Mouse (Mus musculus) T-helper 2 cell (primary cell): ENCODE data around the gene Ly6g5b.

Source experiments
- in situ Hi-C: fragments of 300-600 bp; cut with MboI, MseI; formaldehyde crosslinking; loops from one replicate; pipeline ENCODE4 v1.15.1; 2025; ENCODE audit warnings: high pct_unique_total_duplicates

Gene Ly6g5b

DNA sequence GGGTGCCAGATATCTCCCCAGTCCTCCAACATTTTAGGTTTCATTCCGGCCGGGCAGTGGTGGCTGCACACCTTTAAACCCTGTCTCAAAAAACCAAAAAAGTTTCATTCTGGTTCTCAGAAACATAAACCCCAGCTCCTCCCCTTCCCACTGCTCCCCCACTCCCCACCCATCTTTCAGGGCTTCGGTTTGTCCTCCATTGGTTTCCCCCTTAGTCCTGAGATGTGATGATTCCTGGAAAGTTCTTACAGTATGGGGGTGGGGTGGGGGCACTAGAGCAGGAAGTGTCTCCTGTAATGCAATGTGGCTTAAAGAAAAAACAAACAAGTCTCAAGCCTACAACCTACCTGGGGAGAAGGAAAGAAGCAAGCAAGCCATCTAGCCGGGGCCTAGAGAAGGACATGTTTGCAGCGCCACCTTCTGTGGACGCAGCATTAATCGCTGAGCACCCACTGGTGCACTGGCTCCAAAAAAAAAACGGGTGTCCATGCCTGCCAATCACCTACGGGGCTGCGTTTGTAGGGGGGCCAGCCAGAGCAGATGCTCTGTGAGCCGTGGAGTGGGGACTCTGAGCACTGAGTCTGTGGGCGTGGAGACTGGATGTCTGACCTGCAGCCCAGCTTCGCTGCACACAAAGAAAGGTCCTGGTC lies 9.4 kb downstream of the Ly6g5b start:
- in situ Hi-C loops, result no loop called here

DNA sequence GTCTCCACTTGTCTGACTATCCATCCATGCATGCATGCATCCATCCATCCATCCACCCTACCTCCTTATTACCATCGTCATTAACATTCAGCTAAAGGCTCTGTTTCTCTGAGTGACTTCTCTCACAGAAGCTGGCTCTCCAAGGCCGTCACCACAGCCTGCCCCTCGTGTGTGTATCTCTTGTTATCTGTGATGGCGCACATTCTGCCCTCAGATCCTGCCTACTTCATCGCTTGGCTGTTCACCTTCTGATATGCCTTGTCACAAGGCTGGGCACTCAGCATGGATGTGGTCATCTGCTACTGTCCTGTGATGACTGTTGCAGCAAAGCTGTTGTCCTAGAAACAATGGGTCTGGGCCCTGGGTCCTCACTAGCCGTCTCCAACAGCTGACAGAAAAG lies 10.5 kb downstream of the Ly6g5b start:
- in situ Hi-C loops, result loop anchor here (5.0 kb wide), 1 partner anchor 72 kb away; no protein-coding TSS in a partner anchor

DNA sequence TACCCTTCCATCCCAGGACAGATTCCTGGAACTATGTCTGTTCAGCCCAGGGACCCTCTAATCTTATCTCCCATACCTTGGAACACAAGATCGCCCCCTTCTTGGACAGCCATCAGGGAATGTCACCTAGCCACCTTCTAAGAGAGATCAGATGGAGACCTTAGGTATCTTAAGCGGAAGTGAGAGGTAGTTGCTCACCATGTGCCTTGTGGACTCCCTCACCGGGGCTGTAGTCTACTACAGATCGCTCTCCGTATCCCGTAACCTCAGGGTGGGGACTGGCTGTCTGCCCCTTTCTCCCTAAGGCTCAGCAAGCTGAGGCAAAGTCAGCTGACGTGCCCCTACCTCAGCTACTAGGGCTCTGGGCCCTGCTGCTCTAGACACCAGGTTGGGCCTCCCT lies 11.1 kb downstream of the Ly6g5b start:
- in situ Hi-C loops, result loop anchor here (5.0 kb wide), 1 partner anchor 72 kb away; no protein-coding TSS in a partner anchor

DNA sequence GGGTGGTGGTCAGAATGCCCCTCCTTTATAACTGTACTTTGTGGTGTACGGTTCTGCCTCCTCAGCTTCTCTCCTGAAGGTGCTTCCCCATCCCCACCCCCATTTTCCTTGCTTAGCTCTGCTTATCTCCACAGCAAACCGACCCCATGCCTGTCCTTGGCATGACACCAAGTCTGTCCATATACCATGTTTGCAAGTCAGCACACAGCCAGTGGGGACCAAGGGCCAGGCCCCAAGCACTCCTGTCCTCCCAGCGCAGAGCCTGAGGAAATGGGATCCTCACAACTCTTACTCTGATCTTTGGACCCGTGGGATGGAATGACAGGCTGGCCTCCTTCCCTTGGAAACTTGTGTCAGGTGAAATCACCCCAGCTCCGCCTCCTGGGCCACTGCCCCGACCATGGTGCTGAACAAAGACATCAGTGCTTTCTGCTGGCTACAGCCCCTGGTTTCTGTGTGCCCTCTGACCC lies 12.0 kb downstream of the Ly6g5b start:
- in situ Hi-C loops, result loop anchor here (5.0 kb wide), 1 partner anchor 71 kb away; no protein-coding TSS in a partner anchor

DNA sequence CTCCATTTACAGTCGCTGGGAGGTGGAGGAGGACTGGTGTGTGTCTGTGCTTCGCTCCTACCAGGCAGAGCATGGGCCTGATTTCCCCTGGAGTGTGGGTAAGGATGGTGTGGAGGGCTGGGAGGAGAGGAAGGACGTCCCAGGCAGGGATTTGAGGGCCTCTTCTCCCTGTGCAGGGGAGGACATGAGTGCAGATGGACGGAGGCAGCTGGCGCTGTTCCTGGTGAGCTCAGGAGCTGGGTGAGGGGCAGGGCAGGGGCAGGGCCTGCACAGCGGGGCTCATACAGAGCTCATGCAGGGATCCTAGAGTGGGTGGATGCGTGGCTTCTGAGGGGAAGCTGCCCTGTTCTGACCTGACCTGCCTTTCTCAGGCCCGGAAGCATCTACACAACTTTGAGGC lies 12.9 kb downstream of the Ly6g5b start:
- in situ Hi-C loops, result loop anchor here (5.0 kb wide), 1 partner anchor 70 kb away; no protein-coding TSS in a partner anchor

DNA sequence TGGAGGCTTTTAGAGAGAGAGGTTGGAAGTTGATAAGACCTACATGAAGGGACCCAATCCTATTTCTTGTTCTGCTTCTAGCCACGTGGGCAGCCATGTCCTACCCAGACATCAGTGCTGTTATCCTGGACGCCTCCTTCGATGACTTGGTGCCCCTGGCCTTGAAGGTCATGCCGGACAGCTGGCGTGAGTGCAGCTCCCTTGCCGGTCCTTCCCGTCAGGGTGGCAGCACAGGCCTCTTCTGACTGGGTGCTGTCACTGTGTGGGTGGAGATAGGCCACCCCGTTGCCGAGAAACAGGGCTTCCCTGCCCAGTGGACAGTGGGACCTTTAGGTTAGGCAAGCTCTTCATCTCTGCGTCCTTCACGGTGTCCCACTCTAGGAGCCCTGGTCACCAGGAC lies 14.1 kb downstream of the Ly6g5b start:
- in situ Hi-C loops, result loop anchor here (5.0 kb wide), 1 partner anchor 69 kb away; no protein-coding TSS in a partner anchor

DNA sequence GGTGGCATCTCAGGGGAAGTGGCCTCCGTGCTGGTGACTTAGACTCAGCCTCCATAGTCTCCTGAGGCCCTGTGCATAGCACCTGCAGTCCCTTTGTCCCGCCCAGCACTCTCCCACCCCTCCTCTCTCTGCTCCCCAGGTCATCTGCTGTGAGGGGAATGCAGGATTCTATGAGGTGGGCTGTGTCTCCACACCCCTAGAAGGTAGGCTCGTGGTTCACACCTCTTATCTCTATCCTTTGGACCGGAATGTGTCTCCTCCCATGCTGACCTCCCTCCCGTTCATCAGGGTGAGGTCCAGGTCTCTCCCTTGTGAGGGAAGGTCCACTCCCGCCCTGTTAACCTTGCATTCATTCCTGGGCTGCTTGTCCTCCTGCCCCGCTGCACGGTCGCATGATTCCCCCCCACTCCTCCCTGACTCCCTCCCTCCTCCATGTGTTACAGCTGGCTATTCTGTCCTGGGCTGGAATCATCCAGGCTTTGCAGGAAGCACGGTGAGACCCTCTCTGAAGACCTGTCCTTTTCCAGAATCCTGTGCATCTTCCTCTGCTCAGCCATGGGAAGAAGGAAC lies 14.9 kb downstream of the Ly6g5b start:
- in situ Hi-C loops, result loop anchor here (5.0 kb wide), 1 partner anchor 68 kb away; no protein-coding TSS in a partner anchor

DNA sequence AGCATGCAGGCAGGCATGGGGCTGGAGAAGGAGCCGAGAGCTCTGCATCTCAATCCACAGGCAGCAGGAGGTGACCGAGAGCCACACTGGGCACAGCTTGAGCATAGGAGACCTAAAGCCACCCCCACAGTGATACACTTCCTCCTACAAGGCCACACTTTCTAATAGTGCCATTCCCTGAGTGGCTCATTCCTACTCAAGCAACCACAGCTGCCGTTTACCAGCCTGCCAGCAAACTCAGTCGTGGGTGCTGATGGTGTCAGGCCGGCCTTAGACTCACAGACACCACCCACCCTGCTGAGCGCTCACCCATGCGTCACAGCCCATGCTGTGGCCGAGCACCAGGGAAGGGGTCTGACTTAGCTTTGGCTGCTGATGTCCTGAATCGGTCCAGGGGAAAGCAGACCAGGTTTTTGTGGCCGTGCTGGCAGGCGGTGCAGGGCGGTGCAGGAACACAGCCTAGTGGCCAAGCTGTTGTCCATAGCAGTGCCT lies 18.0 kb downstream of the Ly6g5b start:
- in situ Hi-C loops, result no loop called here

DNA sequence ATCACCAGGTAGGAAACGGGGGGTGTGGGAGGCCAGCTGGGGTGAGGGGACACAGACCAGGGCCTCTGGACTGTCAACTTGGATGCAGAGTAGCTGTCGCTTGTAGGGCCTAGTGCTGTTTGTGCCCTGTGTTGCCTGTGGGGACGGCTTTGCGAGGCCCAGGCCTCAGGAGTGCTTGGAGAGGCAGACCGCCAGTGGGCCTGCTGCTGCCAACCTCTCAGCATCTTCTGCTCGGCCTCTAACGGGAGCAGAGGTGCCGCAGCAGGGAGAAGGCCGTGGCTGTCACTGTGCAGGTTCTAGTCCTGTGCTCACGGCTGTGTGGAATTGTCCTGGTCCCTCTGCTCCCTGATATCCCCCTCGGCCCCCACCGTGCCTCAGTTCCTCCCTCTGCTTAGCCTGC lies 18.6 kb downstream of the Ly6g5b start:
- in situ Hi-C loops, result no loop called here

DNA sequence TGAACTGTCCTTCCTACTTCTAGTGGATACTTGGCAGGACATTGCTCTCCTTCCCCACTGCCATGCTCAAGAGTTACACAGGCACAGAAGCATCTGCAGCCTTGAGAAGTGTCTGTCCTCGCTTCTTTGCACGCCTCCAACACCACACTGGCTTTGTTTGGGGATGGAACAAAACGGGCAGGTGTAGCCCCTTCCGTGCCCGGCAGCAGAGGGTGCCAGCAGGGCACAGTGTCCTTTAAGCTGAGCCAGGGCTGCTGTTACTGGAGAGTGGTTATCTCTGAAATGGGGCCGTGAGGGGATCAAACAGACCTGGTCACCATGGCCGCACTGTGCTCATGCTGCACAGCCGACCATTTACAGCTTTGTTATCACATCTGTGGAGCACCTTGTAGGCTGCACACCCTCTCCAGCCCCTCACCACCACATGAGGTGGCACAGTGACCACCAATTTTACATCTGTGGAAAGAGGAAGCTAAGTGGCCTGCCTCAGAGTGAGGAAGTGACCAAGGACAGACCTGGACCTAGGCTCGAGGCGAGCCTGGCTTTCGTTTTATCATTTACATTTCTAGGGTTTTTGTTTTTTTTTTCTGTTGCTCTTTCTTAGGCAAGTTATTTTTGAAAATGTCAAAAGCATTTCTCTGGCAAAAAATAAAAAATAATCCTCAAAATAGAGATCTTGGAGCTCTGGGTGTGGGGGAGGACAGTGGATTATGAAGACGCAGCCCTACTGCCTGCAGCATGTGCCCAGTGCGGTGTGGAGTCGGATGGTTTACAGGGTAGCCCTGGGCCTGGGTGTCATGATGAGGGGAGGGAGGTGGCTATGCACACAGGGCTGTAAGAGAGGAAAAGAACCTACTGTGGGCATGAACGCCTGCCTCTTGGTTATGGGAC lies 20.5 kb downstream of the Ly6g5b start:
- in situ Hi-C loops, result no loop called here

DNA sequence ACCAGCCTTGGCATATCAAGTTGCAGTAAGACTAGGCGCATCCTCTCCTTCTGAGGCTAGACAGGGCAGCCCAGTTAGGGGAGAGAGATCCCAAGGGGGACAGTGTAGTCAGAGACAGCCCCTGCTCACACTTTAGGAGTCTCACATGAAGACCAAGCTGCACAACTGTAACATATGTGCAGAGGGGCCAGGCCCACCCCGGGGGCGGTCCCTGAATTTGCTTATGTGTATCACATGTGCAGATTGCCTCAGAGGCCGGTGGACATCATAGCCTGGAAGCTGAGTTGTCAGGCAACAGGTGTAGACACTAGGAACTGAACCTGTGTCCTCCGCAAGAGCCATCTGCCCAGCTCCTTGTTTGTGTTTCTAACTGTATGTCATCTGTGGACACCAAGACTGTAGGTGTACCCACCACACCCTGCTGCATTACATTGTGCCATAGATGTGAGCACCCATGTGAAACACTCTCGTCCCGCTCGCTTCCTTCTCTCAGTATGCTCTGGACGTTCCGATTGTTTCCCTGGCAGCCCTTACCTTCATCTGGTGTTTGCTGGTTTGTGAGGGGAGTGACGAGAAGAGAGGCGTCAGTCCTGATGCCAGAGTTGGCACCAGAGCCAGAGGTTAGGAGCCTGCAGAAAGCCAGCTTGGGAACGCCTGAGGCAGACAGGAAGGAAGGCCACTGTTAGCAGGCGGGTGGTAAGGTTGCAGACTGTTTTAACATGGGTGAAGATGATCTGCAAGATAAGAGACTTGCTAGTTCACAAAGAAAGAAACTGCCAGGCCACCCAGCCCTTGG lies 22.6 kb downstream of the Ly6g5b start:
- in situ Hi-C loops, result no loop called here

DNA sequence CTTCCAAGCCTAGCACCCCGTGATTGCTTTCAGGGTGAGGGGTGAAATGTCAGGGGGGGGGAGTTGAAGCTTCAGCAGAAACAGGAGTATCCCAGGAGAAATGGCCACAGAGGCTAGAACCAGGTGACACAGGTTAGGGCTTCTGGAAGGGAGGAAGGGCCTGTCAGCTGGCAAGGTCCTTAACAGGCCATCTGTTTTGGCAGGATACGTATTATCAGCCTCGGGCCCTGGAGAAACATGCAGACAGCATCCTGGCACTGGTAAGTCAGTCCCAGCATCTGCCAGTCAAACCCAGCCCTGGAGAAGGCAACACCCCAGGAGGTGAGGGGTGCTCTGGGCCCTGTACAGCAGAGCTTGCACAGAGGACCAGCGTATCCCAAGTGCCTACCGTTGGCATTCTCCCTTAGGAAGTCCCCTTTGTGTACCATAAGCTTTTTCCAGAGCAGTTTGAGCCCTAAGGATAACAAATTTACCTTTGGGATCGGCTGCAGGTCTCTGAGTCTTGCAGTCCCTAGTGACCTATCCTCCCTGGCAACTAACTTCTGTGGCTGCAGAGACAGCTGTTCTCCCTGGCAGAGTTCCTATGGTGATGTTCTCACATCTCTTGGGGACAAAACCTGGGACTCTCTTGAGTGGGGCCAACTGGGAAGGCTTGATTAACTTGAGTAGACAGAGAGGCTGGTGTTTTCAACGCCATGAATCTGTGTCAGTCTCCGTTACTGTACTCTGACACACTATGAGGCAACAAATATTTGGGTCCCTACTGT lies 24.9 kb downstream of the Ly6g5b start:
- in situ Hi-C loops, result no loop called here

DNA sequence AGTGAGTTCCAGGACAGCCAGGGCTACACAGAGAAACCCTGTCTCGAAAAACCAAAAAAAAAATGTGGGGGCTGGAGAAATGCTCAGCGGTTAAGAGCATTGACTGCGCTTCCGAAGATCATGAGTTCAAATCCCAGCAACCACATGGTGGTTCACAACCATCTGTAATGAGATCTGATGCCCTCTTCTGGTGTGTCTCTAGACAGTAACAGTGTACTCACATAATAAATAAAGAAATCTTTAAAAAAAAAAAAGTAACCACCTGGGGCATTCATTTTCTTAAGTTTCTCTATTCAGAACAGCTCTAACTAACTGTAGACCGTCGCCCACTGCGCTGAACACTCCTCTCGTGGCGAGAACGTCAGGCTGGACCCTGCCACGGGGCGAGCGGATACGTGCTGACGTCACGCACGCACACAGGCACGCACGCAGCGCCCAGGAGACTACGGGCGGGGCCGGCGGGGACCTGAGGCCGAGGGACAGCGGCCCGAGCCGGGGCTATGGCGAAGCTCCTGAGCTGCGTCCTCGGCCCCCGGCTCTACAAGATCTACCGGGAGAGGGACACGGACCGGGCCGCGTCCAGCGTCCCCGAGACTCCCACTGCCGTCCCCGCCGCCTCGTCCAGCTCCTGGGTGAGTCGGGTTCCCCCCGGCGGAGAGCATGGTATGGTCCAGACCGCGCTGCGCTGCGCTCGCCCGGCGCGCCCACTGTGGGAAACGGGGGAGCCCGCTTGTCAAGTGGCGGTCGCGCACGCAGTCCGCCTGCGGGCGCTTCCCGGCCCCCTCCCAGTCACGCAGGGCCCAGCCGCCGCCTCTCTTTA lies 26.2 kb downstream of the Ly6g5b start, which contains the start of gene Abhd16a:
Abhd16a (plus strand) TSS at position 439 of the 820 bp plus-strand sequence.
- in situ Hi-C loops, result no loop called here

DNA sequence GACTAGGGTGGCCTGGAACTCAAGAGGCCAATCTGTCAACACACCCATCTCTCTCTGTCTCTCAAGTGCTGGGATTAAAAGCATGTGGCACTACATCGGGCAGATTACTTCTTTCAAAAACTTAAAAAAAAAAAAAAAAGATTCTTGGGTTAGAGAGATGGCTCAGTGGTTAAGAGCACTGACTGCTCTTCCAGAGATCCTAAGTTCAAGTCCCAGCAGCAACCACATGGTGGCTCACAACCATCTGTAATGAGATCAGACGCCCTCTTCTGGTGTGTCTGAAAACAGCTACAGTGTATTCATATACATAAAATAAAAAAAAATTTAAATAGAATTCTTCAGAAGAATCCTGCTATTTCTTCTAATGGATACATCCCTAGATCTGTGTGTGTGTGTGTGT lies 27.1 kb downstream of the Ly6g5b start:
- in situ Hi-C loops, result no loop called here

DNA sequence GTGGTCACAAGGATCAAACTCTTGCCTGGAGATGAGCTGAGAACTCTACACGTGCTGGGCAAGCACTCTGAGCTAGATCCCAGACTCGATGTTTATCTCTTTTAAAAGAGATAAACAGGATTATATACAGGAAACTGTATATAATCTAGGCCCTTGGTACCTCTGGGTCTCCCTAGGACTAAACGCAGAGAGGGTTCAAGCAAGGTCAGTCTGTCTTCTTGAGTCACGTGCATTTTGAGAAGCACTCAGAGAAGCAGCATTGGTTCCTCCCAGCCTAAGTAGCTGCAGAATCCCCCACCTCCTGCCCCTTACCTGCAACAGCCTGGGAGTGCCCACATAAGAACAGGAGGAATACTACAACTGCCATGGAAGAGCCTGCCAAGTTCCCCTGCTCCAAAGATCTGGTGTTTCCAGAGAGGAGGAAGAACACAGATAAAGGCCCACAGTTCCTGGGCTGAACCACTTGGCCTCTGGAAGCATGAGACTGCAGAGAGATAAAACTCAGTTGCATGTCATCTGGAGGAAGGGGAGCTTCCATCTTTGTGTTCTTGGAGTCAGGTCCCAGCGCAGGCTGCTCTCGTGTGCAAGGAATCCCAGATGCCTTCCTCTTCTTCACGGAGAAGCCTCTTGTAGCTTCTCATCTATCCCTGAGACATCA lies 29.9 kb downstream of the Ly6g5b start, which contains the start of gene Ly6g6f:
Ly6g6f (minus strand) TSS at position 403 of the 658 bp plus-strand sequence.
- in situ Hi-C loops, result no loop called here

DNA sequence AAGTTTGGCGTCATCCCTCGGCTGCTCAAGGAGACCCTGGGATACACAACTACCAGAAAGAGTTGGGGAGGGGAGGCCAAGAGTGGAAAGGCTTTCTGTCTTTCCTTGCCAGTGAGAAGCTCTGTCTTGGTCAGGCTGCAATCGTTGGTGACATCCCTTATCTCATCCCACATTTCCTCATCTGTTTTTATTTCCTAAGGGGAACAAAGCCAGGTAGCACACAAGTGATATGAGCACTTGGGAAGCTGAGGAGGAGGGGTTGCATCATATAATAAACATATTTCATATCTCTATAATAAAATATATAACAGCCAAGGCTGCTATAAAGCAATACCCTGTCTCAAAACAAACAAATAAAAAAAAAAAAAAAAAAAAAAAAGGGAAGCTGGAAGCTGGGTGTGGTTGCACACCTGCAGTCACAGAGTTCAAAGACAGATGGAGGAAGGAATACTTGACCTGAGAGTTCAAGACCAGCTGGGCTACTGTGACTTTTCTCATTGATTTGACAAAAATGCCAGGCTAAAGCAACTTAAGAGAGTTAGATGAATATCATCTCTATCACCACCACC lies 31.2 kb downstream of the Ly6g5b start:
- in situ Hi-C loops, result no loop called here

DNA sequence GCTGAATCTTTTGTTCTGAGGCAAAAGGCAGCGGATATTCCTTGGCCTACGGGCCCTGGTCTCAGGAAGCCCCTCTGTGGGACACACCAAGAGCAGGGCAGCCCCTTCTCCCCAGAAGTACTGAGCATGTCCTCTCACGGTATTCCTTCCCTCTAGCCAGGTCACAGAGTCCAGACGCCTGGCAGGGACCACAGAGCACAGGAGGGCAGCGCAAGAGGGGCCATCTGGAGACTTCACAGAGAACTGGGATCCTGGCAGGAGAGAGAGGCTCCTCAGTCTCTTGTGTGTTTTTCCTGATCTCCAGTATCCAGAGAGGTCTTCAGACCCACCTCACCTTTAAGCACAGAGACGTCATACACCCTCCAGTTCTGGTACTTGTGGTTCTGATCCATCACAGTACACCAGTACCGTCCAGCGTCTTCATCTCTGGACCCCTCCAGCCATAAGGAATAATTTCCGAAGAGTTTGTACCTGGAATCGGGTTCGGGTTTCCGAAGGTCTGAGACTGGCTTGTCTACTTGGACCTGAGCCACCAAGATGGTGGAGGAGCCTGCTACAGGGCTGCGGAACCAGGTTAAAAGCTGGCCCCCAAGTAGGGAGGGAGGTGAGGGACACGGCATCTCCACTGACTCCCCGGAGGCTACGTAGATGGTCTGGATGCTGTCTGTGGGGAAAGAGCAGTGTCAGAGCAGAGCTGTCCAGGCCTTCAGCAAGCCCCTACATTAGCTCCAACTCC lies 32.2 kb downstream of the Ly6g5b start:
- in situ Hi-C loops, result no loop called here

DNA sequence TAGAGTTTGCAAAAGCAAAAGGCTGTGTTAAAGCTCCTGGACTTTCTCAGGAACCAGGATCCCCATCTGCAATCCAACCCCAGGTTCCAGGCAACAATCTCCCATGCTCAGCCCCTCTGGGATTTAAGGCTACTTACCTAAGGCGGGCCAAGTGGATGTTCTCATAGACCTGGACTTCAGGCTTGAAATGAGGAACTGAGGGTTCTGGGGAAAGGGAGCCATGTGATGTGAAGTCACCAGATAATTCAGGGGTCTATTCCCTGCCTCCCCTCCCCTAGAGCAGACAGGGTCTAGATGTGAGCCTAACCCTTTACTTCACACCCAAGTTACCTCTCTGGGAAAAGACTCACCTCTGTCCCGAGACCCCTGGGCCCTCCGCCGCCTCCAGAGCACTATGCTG lies 34.5 kb downstream of the Ly6g5b start:
- in situ Hi-C loops, result no loop called here
